Mouse (Mus musculus) gonadal fat pad, adult 2 months (tissue): Measurements from ENCODE around the gene Mrpl42. TPM values are rescaled to one million over a fixed set of nuclear protein-coding genes. Genes with fewer than 3 reads are reported as not detected.
"Not testable (repeated sequence)": the region's sequence is repeated elsewhere in the genome, so short reads cannot be mapped to it uniquely, and the experiment has no call there.

Experiments used
- DNase-seq: peaks from one replicate; pipeline ENCODE4 v3.0.0-alpha.2; 2012; ENCODE audit warnings: low read depth
- polyA plus RNA-seq: library from polyadenylated mRNA; depleted of rRNA; stranded (reverse); fragments of >200 nt; gene quantifications from 2 replicates; pipeline ENCODE4 v1.2.3, GENCODE M21; 2012; rRNA removed

The Mrpl42 gene
- polyA plus RNA-seq: 116 and 136 TPM in 2 replicates

DNA sequence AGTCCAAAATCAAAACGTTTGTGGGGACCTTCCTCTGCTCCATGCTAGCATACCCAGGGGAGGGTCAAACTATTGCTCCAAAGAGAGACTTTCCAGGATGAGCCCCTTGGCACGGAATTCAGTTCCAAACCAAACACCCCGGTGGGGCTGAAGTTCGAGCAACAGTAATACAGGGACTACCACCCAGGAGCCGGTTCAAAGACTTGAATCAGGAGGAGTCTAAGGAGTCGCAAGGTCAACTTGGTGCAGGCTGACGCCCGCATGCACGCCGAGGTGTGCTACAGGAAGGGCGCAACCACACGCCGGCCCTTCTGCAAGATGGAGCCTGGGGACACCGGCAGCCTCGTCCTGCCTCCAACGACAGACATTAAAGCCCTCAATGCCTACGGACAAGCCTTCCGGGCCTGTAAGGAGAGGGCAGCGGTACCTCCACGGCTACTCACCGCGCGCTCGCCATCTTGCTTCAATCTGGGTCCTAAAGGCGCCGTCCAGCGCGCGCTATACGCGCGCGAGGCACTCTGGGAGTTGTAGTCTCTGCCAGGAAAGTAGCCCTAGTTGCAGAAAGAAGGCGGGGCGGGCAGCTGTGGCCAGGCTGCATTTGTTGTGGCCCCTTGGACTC lies at the start of gene Mrpl42:
TSS of gene Mrpl42 (minus strand) at position 478 of the 619 bp plus-strand sequence.
- peak; percentile 30 for DNase-seq

DNA sequence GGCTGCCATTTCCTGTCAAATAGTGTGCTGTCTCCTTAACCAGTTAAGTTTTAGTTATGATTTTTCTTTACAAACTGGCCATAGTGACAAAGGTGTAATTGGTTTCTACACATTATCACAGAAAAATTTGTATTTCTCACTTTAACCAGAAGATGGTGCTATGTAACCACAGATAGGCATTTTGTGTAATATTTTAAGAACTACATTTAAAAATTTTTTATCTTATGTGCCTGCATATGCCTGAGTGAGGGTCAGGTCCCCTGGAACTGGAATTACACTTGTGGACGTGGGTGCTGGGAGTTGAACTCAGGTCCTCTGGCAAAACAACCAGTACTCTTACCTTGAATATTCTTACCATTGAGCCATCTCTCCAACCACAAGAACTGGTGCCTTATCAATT lies 48.8 kb upstream of the Mrpl42 start:
- DNase-seq: no peak

DNA sequence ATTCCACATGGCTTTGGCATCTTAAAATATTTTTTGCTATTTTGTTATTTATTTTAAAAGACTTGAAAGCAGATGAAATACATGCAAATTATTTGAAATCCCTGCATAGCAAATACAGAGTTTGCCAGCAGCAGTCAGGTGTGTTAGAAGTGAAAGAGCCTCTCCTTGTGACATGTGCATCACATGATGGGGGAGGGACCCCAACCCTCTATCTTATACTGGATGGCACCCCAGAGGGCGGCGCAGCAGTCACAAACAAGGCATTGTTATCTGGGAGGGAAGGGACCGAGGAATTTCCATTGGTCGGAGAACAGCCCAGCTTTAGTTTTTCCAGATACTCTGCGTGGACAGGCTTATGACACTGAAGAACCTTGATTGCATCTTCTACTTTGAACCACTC lies 47.3 kb upstream of the Mrpl42 start:
- DNase-seq: not testable (repeated sequence)

DNA sequence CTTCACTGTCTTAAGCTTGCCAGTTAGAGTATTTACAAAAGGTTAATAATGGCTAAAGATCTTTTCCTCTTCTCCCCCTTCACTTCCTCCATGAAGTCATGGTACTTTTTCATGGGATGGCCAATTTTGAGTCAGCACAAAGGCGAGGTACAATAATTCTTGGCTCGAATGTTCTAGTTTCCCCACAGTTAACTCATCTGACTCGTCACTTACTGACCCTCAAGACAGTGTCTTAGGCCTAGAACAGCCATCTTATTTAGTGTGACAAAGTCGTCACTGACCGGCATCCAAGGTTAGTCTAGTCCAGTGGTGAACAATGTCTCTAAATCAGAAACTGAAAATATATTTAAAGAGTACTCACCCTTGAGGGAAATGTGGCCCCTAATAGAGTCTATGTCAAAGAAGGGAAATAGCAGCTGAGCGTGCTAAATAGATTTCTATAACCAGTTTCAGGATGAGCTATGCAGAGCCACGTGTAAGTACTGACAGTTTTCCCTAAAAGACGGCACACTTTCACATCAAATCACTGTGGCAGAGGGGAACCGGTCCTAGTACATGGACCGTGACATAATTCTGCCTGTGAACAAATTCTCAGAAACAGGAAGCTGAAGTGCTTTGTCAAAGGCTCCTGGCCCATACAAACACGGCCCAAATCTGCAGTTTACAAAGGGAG lies 46.5 kb upstream of the Mrpl42 start:
- DNase-seq: no peak

DNA sequence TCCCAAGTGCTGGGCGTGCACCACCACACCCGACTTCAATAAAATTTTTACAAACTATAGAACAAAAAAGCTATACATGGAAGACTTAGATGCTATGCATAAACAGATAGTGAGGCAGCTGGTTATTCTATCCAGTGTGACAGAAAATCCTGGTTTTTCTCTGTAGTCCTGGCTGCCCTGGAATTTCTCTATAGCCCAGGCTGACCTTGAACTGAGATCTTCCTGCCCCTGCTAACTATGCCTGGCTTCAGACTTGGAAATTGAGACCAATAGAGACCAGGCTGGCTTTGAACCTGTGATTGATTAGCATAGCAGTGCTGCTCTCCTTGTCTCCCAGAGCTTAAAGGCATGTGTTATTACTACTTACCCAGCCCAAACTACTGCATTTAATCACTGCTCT lies 44.4 kb upstream of the Mrpl42 start:
- no peak for DNase-seq

DNA sequence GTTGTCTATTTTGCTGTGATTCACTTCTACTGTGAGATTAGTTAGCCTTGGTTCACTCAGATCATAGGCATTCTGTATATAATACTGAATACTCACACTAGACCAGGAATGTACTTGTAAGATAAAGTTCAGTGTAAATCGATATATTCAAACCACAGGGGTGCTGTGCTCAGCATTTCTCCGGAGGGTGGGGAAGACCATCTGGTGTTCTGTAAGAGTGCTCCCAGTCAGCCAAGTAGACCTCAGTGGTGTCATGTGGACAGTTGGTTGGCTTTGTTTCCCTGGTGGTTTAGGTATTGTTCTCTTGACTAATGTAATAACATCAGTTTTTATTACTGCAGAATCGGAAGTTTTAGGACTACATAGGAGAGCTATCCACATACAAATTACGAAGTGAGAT lies 43.3 kb upstream of the Mrpl42 start:
- DNase-seq: no peak

DNA sequence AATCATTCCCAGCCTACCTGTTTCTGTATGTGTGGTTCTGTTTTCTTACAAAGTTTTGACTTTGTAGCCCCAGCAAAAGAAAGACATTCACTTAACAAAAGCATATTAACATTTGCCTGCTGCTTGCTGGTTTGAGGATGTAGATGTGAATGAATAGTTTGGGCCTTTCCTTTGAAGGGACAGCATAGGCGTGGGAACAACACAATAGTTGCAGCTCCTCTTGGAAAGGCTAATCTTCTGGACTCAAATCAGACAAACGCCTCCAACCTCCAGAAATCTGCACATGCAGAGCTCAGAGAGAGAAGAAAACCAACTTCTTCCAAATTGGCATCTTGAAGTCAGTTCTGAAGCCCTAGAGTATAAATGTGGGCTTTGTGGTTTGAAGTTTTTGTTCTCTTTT lies 42.9 kb upstream of the Mrpl42 start:
- DNase-seq: no peak

DNA sequence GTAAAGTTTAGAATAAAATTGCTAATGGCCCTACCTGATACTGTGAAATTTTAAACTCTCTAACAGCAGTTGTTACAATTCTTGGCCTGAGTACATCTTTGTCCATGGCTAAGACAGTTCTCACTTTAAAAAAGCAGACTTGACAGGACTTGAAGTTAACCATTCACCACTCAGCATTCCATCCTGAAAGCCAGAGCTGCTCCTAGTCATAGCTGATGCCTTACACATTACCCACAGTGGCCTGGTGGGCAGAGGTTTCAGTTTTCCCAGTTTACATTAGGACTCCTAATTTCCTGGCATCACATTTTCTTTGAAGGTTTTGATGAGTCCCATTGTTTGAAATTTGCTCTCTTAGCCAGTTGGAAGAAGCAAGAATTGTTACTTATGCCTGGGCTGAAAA lies 42.3 kb upstream of the Mrpl42 start:
- DNase-seq: no peak

DNA sequence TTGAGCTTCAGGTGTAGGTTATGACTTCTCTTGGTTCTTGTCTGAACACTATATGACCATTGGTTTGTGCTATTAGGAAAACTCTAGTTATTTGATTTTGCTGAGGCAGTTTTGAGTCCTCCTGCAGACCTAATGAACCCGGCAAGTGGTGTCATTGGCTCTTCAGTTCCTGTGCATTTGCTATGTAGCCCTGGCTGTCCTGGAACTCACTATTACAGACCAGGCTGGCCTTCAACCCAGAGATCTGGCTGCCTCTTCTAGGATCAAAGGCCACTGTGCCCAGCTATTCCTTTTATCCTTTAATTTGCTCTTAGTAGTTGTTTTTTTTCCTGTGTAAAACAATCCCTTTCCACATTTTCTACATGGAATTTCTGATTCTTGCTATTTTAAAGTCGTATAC lies 41.6 kb upstream of the Mrpl42 start:
- no peak for DNase-seq

DNA sequence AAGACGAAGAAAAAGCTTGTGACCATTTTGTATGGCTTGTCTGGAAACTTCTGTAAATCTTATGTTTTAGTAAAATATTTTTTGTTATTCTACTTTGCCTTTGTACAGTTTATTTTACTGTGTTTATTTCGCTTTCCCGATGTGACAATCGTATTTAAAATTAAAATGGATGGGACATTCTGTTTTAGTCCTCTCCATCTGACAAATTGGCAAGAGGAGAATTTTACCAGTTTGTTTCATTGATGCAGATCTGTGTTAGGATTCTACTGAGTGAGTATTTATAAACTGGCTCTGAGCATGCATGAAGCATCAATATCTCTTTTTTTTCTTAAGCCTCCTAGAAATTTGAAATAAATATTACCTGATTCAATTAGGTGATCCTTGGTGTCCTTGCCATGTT lies 41.2 kb upstream of the Mrpl42 start:
- no peak for DNase-seq

DNA sequence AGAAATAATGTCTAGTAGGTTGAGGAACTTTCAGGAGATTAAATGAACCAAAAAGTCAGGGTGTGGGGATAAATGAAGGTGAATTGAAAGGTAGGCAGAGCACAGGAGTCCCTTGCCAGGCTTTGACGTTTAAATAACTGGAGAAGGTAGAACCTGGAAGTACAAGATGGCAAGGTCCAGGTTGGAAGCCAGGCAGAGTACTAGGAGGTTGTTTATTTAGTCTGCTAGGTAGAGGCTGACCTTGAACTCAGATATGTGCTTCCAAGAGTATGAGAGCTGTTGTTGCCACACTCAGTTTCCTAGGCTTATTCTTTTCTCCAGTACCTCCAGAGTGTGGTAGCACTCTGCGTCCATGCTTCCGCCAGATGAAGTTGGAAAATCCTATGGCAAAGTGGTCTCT lies 38.1 kb upstream of the Mrpl42 start:
- no peak for DNase-seq

DNA sequence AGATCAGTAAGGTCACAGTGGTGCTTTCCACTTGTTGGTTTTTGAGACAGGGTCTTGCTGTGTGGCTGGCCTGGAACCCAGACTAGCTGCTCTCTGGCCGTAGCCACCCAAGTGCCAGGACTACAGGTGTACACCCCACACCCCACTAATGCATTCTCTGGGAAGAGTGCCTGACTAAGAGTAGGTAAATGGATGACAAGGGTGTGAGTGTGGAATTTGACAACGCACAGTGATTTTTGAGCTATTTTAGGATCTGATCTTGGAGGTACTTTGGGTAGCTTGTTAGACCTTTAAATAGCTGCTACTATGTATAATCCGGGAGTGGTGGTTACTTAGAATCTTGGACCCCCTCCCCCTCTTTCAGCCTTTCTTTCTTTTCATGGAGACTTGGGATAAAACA lies 37.5 kb upstream of the Mrpl42 start:
- no peak for DNase-seq

DNA sequence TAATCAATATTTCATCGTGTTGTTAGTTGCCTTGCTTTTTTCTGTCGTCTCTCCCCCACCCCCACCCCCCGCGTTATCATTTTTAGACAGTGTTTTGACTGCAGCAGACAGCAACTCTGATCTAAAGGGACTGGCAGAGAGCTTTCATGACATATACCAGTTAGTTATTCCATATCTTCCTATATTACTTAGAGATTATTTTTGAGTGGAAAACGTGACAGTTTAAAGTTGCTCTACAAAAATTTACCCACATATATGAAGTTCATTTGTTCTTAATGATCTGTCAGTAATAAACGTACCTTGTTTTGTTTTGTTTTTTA lies 34.4 kb upstream of the Mrpl42 start:
- no peak for DNase-seq

DNA sequence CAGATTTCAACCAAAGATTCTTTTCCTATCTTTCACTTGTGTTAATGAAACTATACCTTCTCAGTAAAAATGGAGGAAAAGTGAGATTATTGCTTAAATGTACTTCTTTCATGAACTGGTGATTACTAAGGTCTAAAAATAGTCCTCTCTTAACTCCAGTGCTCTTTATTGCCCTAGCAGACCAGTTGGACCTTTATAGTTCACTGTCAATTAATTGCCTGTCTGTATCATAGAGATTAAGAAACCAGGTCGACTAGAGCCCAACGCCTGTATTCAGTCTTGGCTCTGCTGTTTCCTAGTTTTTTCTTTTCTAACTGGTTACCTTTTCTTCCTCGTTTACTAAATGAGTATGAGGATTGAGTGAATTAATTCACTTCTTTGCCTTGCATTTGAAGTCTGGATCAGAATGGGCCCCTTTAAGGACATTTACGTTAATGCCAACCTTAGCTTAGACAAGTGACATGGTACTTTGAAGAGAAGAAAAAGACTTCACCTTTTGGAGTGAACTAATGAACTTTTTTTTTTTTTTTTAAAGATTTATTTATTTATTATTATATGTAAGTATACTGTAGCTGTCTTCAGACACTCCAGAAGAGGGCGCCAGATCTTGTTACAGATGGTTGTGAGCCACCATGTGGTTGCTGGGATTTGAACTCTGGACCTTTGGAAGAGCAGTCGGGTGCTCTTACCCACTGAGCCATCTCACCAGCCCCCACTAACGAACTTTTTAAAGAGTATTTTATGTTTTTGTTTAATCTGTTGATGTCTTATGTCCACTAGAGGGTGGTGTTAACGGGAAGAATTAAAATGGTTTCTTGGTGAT lies 33.9 kb upstream of the Mrpl42 start:
- DNase-seq: no peak

DNA sequence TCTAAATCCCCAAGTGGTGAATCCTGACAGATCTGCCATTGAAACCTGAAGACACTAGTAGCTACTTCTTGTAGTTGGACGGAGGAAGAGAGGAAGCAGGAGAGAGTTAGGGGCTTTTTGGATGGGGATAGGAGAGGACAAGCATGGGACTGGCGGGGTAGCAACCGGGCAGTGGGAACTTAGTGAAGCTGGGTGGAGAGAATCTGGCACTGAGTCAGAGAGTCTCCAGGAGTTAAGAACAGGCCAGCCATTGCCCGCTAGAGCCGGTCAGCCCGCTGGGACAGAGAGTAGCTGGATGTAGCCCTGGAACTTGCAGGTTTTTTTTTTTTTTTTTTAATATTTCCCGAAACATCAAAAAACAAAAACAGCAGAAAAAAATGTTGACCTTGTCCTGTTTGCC lies 31.6 kb upstream of the Mrpl42 start:
- DNase-seq: no peak

DNA sequence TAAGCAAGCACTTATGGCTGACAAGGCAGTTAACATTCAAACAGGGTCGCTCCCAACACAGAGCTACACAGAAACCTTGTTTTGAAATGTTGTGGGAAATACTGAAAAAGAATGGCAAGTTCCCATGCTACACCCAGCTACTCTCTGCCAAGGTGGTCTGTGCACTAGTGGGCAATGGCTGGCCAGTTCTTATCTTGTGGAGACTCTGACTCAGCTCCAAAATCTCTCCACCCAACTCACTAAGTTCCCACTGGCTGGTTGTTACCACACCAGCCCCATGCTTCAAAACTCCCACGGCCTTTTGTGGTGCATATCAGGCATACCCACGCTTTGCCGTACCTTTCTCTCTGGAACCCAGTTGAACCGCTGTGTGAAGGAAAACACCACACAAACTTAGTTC lies 31.2 kb upstream of the Mrpl42 start:
- DNase-seq: no peak

DNA sequence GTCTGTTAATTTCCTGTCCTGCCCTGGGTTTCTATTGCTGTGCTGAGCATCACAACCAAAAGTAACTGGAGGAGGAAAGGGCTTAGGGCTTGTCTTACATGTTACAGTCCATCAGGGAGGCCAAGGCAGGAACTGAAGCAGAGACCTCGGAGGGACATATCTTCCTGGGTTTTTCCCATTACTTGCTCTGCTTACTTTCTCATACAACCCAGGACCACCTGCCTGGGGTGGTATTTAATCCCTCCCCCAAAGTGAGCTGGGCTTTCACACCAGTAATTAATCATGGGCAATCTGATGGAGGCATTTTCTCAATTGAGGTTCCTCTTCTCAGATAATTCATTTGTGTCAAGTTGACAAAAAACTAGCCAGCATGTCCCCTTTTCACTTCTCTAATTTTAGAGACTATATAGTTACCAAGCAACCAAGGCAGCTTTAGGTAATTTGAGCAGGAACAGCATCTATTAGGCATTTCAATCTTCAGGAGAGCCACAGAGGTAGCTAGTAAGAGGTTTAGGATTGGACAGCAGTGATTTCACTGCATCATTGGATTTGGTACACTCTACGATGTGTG lies 28.9 kb upstream of the Mrpl42 start:
- DNase-seq: no peak

DNA sequence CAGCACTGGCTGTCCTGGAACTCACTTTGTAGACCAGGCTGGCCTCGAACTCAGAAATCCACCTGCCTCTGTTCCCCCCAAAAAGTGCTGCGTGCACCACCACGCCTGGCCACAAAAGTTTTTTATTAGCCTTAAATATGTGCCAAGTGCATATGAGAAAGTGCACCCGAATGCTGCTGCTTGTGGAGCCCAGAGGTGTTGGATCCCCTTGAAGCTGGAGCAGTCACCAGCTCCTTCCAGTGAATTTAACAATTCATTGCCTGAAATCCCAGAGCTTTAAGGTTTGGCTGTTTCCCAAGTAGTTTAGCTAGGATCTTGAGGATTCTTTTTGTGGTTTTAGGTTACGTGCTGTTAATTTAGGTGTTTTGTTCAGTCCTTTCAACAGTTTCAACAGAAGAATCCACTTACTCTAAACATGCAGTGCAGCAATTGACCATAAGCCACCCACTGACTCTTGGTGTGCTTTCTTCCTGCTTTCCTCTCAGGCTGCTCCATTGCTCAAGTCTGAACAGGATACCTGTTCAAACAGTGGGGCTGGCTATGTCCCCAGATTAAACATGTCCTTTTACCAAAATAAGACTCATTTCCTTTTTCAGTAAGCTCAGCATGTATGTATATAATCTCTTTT lies 24.9 kb upstream of the Mrpl42 start:
- DNase-seq: no peak

DNA sequence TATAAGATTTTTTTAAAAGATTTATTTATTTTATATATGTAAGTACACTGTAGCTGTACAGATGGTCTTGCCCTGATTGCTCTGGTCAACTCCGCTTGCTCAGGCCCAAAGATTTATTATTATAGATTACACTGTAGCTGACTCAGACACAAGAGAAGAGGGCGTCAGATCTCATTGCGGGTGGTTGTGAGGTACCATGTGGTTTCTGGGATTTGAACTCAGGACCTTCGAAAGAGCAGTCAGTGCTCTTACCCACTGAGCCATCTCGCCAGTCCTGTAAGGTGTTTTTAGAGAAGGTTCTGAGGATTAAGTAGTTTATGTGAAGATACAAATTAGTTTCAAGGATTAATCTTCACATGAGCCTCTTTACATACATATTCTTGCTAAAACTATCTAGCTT lies 24.1 kb upstream of the Mrpl42 start:
- no peak for DNase-seq

DNA sequence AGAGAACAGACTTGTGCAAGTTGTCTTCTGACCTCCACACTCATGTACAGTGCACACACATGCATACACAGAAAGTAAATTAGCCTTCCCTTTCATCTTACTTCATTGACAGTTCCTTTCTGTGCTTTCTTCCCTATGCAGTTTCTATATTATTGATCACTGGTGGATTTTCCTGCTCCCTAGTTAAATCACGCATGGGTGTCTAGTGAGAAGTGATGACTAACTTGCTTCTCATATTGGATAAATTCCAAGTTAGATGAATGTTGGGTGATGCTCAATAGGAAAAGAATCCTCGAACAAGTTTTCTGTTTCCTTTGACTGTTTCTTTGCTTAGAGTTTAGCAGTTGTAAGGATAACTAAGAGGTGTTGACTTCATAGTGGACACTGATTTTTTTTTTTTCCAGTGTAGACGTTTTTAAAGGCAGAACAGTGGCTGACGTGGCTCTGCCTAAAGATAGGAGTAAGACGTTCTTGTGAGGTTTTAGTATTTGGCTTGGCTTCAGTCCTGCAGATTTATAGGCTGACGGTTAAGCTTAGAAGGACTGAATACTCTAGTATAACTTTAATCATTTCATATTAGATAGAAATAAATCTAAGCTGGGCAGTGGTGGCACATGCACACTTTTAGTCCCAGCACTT lies 23.4 kb upstream of the Mrpl42 start:
- no peak for DNase-seq

DNA sequence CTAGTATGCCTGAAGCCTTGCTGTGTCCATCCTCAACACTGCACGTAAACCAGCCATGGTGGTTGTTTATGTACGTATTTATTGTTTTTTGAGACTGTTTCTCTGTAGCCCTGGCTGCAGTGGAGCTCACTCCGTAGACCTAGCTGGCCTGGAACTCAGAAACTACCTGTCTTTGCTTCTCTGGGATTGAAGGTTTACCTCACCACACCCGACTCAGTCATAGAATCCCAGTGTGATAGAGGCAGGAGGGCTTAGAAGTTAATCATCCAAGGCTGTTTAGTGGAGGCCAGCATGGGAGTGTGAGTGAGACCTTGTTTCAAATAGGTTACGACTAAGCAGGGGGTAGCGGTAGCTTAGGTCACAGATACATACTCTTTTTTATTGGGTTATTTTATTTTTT lies 15.9 kb upstream of the Mrpl42 start:
- no peak for DNase-seq
